Mouse (Mus musculus): ENCODE measurements around the gene Hbb-y. TPM values are rescaled to one million over a fixed set of nuclear protein-coding genes. Genes with fewer than 3 reads are reported as not detected.
A peak's percentile ranks its signal among the peaks of the same experiment; 100 is the strongest.
"Not testable (repeated sequence)": the region's sequence is repeated elsewhere in the genome, so short reads cannot be mapped to it uniquely, and the experiment has no call there.

The Hbb-y gene
- polyA plus RNA-seq, 1 experiment from 2014 or later = 16,786 TPM

- Histone ChIP-seq H3K9me3 (ENCODE audit: control insufficient read depth, low read length) (no peaks in the 10 kb centered on the region), H3K4me3 (ENCODE audit: low read depth, low read length) (no peak overlapping the region), H3K4me1 (replicated peaks; ENCODE audit: control insufficient read depth, insufficient read depth, low read length) (peaks cover 25% of the 10 kb centered on the region), H3K27me3 (replicated peaks; ENCODE audit: control insufficient read depth, insufficient read depth, low read length) (no peaks in the 10 kb centered on the region), H3K9ac (ENCODE audit: low read depth, low read length) (no peak overlapping the region), H3K4me2 (peak overlapping the region; percentile 38), H3K27ac (ENCODE audit: low read depth, low read length) (peak overlapping the region; percentile 83), H3K36me3 (ENCODE audit: control insufficient read depth, insufficient read depth, low read length) (no peaks in the 10 kb centered on the region)
- ATAC-seq (replicated peaks; ENCODE audit: low FRiP score) = peak; percentile 88
- peak; percentile 73 for DNase-seq (ENCODE audit: low spot score)
- 20% methylated on average over 1 of the region's 1 CpGs for WGBS
These were observed 7.8 kb upstream of the Hbb-y start for GRCm38 (mm10) chr7:103860855-103861254.

DNA sequence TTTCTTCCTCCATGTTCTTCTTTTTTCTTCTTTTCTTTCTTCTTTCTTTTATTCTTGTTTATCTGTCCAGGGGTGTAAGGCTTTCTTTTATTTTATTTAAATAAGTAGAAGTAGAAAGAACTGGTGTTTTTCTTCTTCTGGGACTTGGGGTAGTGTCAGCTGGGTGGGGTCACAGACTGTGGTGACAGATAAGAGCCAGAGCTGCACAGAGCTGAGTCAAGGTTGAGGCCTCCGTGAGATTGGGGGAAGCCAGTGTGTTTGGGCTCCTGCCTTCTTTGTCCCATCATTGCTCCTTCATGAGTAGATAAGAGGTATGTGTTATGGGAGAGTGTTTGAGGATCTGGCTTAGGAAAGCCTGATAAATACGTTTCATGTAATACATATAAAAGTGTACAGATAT is 6.1 kb upstream of the Hbb-y start:
- WGBS = 23% methylated on average over 2 of the region's 2 CpGs
- peaks cover 31% of the 10 kb centered on the region for H3K4me1 ChIP-seq (replicated peaks; ENCODE audit: control insufficient read depth, insufficient read depth, low read length)
- peak overlapping the region; percentile 54 for H3K4me2 ChIP-seq
- H3K9ac ChIP-seq (ENCODE audit: low read depth, low read length) = peak overlapping the region; percentile 61
- DNase-seq (ENCODE audit: low spot score) (no peak), ATAC-seq (replicated peaks; ENCODE audit: low FRiP score) (peak; percentile 95)
- H3K36me3 ChIP-seq (ENCODE audit: control insufficient read depth, insufficient read depth, low read length) = no peaks in the 10 kb centered on the region
- H3K9me3 ChIP-seq (ENCODE audit: control insufficient read depth, low read length) = no peaks in the 10 kb centered on the region
- no peak overlapping the region for H3K4me3 ChIP-seq (ENCODE audit: low read depth, low read length)
- peak overlapping the region; percentile 95 for H3K27ac ChIP-seq (ENCODE audit: low read depth, low read length)
- H3K27me3 ChIP-seq (replicated peaks; ENCODE audit: control insufficient read depth, insufficient read depth, low read length) = no peaks in the 10 kb centered on the region

DNA sequence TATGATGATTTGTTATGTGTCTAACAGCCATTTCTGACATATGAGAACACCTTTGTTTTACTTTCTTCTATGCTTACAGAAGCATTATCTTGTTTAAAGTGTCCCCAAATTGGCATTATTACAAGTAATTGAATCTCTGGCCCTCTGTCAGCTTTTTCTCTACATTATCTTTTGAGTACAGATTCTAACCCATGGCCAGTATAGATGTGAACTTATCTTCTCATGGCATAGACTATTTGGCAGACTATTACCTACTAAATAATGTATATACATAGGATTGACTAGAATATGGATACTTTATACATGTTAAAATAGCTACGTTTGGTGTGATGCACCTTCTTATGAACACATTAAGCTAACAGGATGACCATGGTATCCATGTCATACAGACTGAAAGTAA is 1.7 kb upstream of the Hbb-y start:
- ATAC-seq (replicated peaks; ENCODE audit: low FRiP score) (no peak), DNase-seq (ENCODE audit: low spot score) (no peak)
- Histone ChIP-seq H3K9ac (ENCODE audit: low read depth, low read length) (no peak overlapping the region), H3K4me3 (ENCODE audit: low read depth, low read length) (no peak overlapping the region), H3K27ac (ENCODE audit: low read depth, low read length) (peak overlapping the region; percentile 25), H3K9me3 (ENCODE audit: control insufficient read depth, low read length) (no peaks in the 10 kb centered on the region), H3K27me3 (replicated peaks; ENCODE audit: control insufficient read depth, insufficient read depth, low read length) (no peaks in the 10 kb centered on the region), H3K36me3 (ENCODE audit: control insufficient read depth, insufficient read depth, low read length) (no peaks in the 10 kb centered on the region), H3K4me1 (replicated peaks; ENCODE audit: control insufficient read depth, insufficient read depth, low read length) (peaks cover 12% of the 10 kb centered on the region), H3K4me2 (no peak overlapping the region)
- WGBS = 75% methylated on average over 1 of the region's 1 CpGs

DNA sequence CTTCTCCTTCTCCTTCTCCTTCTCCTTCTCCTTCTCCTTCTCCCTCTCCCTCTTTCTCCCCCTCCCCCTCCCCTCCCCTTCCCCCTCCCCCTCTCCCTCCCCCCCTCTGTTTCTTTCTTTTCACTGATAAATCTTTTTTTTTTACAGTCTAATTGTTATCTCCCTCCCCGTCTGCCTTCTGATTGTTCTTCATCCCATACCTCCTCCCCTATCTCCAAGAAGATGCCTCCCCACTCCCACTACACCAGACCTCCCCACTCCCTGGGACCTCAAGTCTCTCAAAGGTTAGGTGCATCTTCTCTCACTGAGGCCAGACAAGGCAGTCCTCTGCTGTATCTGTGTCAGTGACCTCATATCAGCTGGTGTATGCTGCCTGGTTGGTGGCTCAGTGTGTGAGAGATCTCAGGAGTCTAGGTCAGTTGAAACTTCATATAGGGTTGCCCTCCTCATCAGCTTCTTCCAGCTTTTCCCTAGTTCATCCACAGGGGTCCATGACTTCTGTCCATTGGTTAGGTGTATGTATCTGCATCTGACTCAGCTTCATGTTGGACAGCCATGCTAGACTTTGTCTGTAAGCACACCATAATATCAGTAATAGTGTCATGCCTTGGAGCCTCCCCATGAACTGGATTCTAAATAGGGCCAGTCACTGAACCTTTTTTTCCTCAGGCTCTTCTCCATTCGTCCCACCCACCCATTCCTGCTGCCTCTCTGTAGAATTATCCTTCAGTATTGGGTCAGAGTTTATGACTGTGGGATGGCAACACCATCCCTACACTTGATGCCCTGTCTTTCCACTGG is 8.3 kb downstream of the Hbb-y start:
- peak overlapping the region; percentile 3 for H3K27ac ChIP-seq (ENCODE audit: low read depth, low read length)
- no peaks in the 10 kb centered on the region for H3K27me3 ChIP-seq (replicated peaks; ENCODE audit: control insufficient read depth, insufficient read depth, low read length)
- no peak overlapping the region for H3K9ac ChIP-seq (ENCODE audit: low read depth, low read length)
- H3K36me3 ChIP-seq (ENCODE audit: control insufficient read depth, insufficient read depth, low read length) = no peaks in the 10 kb centered on the region
- peak overlapping the region; percentile 2; the same call in 1 of the 2 replicates for H3K4me2 ChIP-seq
- peak; percentile 71 for ATAC-seq (replicated peaks; ENCODE audit: low FRiP score)
- WGBS = 50% methylated on average over 1 of the region's 2 CpGs
- H3K4me3 ChIP-seq (ENCODE audit: low read depth, low read length) = no peak overlapping the region
- H3K4me1 ChIP-seq (replicated peaks; ENCODE audit: control insufficient read depth, insufficient read depth, low read length) = peaks cover 16% of the 10 kb centered on the region
- H3K9me3 ChIP-seq (ENCODE audit: control insufficient read depth, low read length) = no peaks in the 10 kb centered on the region
- DNase-seq (ENCODE audit: low spot score) = no peak

GRCm38 (mm10) chr7:103843034-103843433 is 10.0 kb downstream of the Hbb-y start, which contains the start of gene Hbb-bh1:
TSS of gene Hbb-bh1 (minus strand) at chr7:103843164.
- ATAC-seq (replicated peaks; ENCODE audit: low FRiP score) = peak; percentile 48
- Histone ChIP-seq H3K9ac (ENCODE audit: low read depth, low read length) (0 out of 2 replicates have a peak within 1 kb of the TSS, but pooled peaks have one; percentile 22), H3K4me2 (peak within 1 kb of the TSS; percentile 5; the same call in 1 of the 2 replicates)

GRCm38 (mm10) chr7:103840268-103840667 is 12.7 kb downstream of the Hbb-y start, which contains the start of gene Hbb-bh2:
TSS of gene Hbb-bh2 (minus strand) at chr7:103840520.
- DNase-seq (ENCODE audit: low spot score) = no peak
- peak; percentile 29; the same call in 1 of the 2 replicates for ATAC-seq (replicated peaks; ENCODE audit: low FRiP score)
- 56% methylated on average over 3 of the region's 3 CpGs for WGBS
- H3K4me3 ChIP-seq (ENCODE audit: low read depth, low read length) = no peak within 1 kb of the TSS
- peak within 1 kb of the TSS; percentile 34; the same call in 1 of the 2 replicates for H3K9ac ChIP-seq (ENCODE audit: low read depth, low read length)
- peak within 1 kb of the TSS; percentile 14; the same call in 1 of the 2 replicates for H3K4me2 ChIP-seq
- H3K27me3 ChIP-seq (replicated peaks; ENCODE audit: control insufficient read depth, insufficient read depth, low read length) = no peaks in the 10 kb centered on the region
- H3K4me1 ChIP-seq (replicated peaks; ENCODE audit: control insufficient read depth, insufficient read depth, low read length) = peaks cover 16% of the 10 kb centered on the region
- H3K27ac ChIP-seq (ENCODE audit: low read depth, low read length) = peak within 1 kb of the TSS; percentile 64
- H3K36me3 ChIP-seq (ENCODE audit: control insufficient read depth, insufficient read depth, low read length) = no peaks in the 10 kb centered on the region
- no peaks in the 10 kb centered on the region for H3K9me3 ChIP-seq (ENCODE audit: control insufficient read depth, low read length)

More at GRCm38 (mm10) chr7:103843034-103843433, 10.0 kb downstream of the Hbb-y start, which contains the start of gene Hbb-bh1:
- Histone ChIP-seq H3K27me3 (replicated peaks; ENCODE audit: control insufficient read depth, insufficient read depth, low read length) (no peaks in the 10 kb centered on the region), H3K4me3 (ENCODE audit: low read depth, low read length) (peak within 1 kb of the TSS; percentile 24; the same call in 1 of the 2 replicates), H3K27ac (ENCODE audit: low read depth, low read length) (peak within 1 kb of the TSS; percentile 63), H3K36me3 (ENCODE audit: control insufficient read depth, insufficient read depth, low read length) (no peaks in the 10 kb centered on the region), H3K4me1 (replicated peaks; ENCODE audit: control insufficient read depth, insufficient read depth, low read length) (peaks cover 16% of the 10 kb centered on the region), H3K9me3 (ENCODE audit: control insufficient read depth, low read length) (no peaks in the 10 kb centered on the region)
- DNase-seq (ENCODE audit: low spot score) = no peak
- 45% methylated on average over 2 of the region's 2 CpGs for WGBS

DNA sequence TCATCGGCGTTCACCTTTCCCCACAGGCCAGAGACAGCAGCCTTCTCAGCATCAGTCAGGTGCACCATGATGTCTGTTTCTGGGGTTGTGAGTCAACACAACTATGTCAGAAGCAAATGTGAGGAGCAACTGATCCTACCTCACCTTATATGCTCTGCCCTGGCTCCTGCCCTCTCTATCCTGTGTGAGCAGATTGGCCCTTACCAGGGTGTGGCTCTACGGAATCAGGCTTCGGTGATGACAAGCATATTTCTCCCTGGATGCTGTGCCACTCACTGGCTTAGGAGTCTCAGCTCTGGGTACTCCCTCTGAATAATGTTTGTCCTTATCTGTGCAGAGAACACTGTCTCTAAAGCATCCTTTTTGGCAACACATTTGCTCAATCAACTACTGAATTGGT is 25.2 kb downstream of the Hbb-y start, which contains the start of gene Hbb-bs:
TSS of gene Hbb-bs (minus strand) at position 289 of the 400 bp plus-strand sequence.
- Histone ChIP-seq H3K4me1 (replicated peaks; ENCODE audit: control insufficient read depth, insufficient read depth, low read length) (peaks cover 10% of the 10 kb centered on the region), H3K4me3 (ENCODE audit: low read depth, low read length) (no peak within 1 kb of the TSS), H3K9me3 (ENCODE audit: control insufficient read depth, low read length) (no peaks in the 10 kb centered on the region), H3K9ac (ENCODE audit: low read depth, low read length) (peak within 1 kb of the TSS; percentile 42; the same call in 1 of the 2 replicates), H3K27me3 (replicated peaks; ENCODE audit: control insufficient read depth, insufficient read depth, low read length) (no peaks in the 10 kb centered on the region), H3K27ac (ENCODE audit: low read depth, low read length) (peak within 1 kb of the TSS; percentile 61), H3K4me2 (peak within 1 kb of the TSS; percentile 14; the same call in 1 of the 2 replicates), H3K36me3 (ENCODE audit: control insufficient read depth, insufficient read depth, low read length) (no peaks in the 10 kb centered on the region)
- DNase-seq (ENCODE audit: low spot score) (no peak), ATAC-seq (replicated peaks; ENCODE audit: low FRiP score) (peak; percentile 91)
- WGBS = 74% methylated on average over 4 of the region's 4 CpGs

GRCm38 (mm10) chr7:103827139-103827538 is 25.9 kb downstream of the Hbb-y start:
- H3K4me2 ChIP-seq; H3K4me1 ChIP-seq (replicated peaks; ENCODE audit: control insufficient read depth, insufficient read depth, low read length); H3K36me3 ChIP-seq (ENCODE audit: control insufficient read depth, insufficient read depth, low read length); H3K27me3 ChIP-seq (replicated peaks; ENCODE audit: control insufficient read depth, insufficient read depth, low read length); H3K4me3 ChIP-seq (ENCODE audit: low read depth, low read length); H3K9me3 ChIP-seq (ENCODE audit: control insufficient read depth, low read length); H3K27ac ChIP-seq (ENCODE audit: low read depth, low read length); DNase-seq (ENCODE audit: low spot score); H3K9ac ChIP-seq (ENCODE audit: low read depth, low read length): not testable (repeated sequence)
- WGBS = no CpG with 5 or more reads among the region's 2 CpGs
- peak; percentile 0; the same call in 1 of the 2 replicates for ATAC-seq (replicated peaks; ENCODE audit: low FRiP score)
